Mouse (Mus musculus): ENCODE results near the gene Actl6b. TPM values are rescaled to one million over a fixed set of nuclear protein-coding genes. Genes with fewer than 3 reads are reported as not detected.

Actl6b gene
- polyA plus RNA-seq, 1 experiment = not detected

DNA sequence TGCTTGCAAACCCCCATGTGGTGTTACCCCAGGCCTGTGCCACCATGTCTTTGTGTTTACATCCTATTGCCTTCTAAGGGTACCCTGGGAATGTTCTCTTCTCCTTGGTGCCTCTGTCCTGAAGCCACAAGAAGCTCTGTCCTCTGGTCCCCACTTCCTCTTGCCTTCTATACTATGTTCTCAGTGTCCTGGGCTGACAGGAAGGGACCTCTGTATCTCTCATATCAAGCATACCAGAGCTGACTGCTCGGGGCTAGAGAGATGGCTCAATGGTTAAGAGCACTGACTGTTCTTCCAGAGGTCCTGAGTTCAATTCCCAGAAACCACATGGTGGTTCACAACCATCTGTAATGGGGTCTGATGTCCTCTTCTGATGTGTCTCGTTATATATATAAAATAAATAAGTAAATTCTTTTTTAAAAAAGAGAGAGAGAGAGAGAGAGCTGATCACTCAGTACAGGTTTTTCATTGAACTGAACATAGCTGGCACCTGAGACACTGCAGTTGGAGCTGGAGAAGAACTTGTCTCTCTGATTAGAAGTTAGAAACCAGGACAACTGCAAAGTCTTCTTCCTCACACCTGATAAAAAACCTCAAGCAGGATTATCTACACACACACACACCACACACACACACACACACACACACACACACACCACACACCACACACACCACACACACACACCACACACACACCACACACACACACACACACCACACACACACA is 44.9 kb downstream of the Actl6b start:
- Histone ChIP-seq H3K4me1 (peaks cover 63% of the 10 kb centered on the region), H3K36me3 (replicated peaks; ENCODE audit: low read length) (peaks cover 16% of the 10 kb centered on the region), H3K9me3 (no peaks in the 10 kb centered on the region), H3K27me3 (replicated peaks) (no peaks in the 10 kb centered on the region), H3K4me3 (replicated peaks) (peak overlapping the region; percentile 62)
- TF ChIP-seq FLI1 (IDR thresholded peaks at IDR 0.05; ENCODE audit: low read length) (no peak), GATA1 (IDR thresholded peaks at IDR 0.05; ENCODE audit: borderline replicate concordance, low read length) (no peak)

DNA sequence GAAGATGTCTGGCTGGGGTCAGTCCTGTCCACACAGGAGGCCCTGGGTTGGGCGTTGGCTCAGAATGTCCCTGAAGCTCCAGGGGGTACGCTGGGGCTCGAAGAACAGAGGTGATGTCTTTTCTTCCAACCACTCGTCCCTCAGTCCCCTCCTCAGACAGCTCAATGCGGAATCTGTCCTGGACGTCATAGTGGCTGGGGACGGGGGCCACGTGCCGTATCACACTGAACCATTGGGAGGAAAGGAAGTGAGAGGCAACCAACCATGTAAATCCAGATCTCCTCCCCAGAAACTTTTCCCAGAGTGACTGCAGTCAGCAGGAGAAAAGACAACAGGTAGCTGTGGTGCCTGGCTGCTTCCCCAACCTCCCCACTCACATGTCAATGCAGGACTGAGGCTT is 46.3 kb downstream of the Actl6b start:
- Histone ChIP-seq H3K36me3 (replicated peaks; ENCODE audit: low read length) (peaks cover 19% of the 10 kb centered on the region), H3K4me3 (replicated peaks) (peak overlapping the region; percentile 96), H3K27me3 (replicated peaks) (no peaks in the 10 kb centered on the region), H3K9me3 (no peaks in the 10 kb centered on the region), H3K4me1 (peaks cover 69% of the 10 kb centered on the region)
- no peak for TF ChIP-seq FLI1 (IDR thresholded peaks at IDR 0.05; ENCODE audit: low read length)
- no peak for TF ChIP-seq GATA1 (IDR thresholded peaks at IDR 0.05; ENCODE audit: borderline replicate concordance, low read length)

DNA sequence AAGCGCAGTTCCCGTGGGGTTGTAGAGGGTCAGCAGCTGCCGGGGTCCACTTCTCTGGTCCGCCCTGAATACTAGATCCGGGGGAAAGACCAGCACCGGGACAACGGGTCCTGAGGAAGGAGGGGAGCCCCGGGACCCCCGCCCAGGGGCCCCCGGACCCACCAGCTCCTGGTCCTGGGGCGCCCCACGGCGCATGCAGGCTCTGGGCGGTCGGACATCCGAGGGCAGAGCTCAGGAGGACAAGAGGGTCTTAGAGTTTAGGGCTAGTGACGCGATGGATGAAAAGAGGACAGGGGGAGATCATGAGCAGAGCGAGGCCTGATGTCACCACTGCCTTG is 46.9 kb downstream of the Actl6b start:
- TF ChIP-seq FLI1 (IDR thresholded peaks at IDR 0.05; ENCODE audit: low read length) (no peak), GATA1 (IDR thresholded peaks at IDR 0.05; ENCODE audit: borderline replicate concordance, low read length) (no peak)
- H3K4me3 ChIP-seq (replicated peaks) = peak overlapping the region; percentile 96
- H3K9me3 ChIP-seq = no peaks in the 10 kb centered on the region
- H3K27me3 ChIP-seq (replicated peaks) = no peaks in the 10 kb centered on the region
- H3K4me1 ChIP-seq = peaks cover 73% of the 10 kb centered on the region
- H3K36me3 ChIP-seq (replicated peaks; ENCODE audit: low read length) = peaks cover 20% of the 10 kb centered on the region

DNA sequence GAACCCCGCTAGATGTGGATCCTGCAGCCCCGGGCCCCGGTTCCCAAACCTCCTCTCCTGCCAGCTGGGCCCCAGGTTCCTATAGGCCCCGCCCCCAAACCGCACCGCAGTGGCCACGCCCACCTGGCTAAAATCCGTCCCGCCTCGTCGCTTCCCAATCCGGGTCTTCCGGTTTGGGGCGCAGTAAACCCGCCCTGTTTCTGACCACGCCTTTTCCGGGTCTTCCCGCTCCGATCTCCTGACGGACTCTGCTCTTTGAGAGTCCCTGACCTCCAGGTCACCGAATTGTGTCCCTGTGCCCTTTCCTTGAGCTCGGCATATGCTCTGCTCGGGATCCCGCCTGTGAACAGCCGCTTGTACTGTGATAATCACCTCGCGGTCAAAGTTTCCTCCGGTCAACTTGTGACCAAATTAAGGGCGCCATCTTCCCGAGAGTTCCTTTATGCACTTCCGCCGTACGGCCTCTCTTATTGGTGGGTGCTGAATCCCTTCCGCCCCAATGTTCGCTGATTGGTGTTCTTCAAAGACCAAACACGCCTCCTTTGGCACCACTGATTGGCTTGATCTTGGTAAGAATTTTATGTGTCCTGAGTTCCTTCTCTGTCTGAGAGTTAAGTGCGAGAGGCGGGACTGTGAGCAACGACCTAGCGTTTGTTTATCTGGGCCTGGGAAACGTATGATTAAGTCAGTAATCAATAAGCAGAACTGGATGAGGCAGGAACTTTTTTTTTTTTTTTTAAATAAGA is 47.5 kb downstream of the Actl6b start, which contains the start of gene Mospd3:
Gene Mospd3 (minus strand): TSS at position 440 of the 746 bp plus-strand sequence.
- peaks cover 75% of the 10 kb centered on the region for H3K4me1 ChIP-seq
- no peaks in the 10 kb centered on the region for H3K27me3 ChIP-seq (replicated peaks)
- H3K36me3 ChIP-seq (replicated peaks; ENCODE audit: low read length) = peaks cover 24% of the 10 kb centered on the region
- no peaks in the 10 kb centered on the region for H3K9me3 ChIP-seq
- peak within 1 kb of the TSS; percentile 96 for H3K4me3 ChIP-seq (replicated peaks)
- TF ChIP-seq FLI1 (IDR thresholded peaks at IDR 0.05; ENCODE audit: low read length) (peak; percentile 69; the same call in 1 of the 2 replicates), GATA1 (IDR thresholded peaks at IDR 0.05; ENCODE audit: borderline replicate concordance, low read length) (no peak)

DNA sequence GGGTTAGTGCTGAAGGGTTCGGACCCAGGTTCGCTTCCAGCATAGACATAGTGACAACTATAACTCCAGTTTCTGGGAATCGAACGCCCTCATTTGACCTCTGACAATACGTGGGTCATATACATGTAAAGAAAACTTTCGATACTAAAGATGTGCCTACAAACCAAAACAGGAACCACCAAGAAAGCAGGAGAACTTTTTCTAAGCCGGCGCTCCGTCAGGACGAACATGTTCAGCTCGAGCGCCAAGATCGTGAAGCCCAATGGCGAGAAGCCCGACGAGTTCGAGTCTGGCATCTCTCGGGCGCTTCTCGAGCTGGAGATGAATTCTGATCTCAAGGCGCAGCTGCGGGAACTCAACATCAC is 48.0 kb downstream of the Actl6b start:
- Histone ChIP-seq H3K36me3 (replicated peaks; ENCODE audit: low read length) (peaks cover 29% of the 10 kb centered on the region), H3K9me3 (no peaks in the 10 kb centered on the region), H3K4me3 (replicated peaks) (peak overlapping the region; percentile 96), H3K27me3 (replicated peaks) (no peaks in the 10 kb centered on the region), H3K4me1 (peaks cover 78% of the 10 kb centered on the region)
- no peak for TF ChIP-seq FLI1 (IDR thresholded peaks at IDR 0.05; ENCODE audit: low read length)
- no peak for TF ChIP-seq GATA1 (IDR thresholded peaks at IDR 0.05; ENCODE audit: borderline replicate concordance, low read length)

DNA sequence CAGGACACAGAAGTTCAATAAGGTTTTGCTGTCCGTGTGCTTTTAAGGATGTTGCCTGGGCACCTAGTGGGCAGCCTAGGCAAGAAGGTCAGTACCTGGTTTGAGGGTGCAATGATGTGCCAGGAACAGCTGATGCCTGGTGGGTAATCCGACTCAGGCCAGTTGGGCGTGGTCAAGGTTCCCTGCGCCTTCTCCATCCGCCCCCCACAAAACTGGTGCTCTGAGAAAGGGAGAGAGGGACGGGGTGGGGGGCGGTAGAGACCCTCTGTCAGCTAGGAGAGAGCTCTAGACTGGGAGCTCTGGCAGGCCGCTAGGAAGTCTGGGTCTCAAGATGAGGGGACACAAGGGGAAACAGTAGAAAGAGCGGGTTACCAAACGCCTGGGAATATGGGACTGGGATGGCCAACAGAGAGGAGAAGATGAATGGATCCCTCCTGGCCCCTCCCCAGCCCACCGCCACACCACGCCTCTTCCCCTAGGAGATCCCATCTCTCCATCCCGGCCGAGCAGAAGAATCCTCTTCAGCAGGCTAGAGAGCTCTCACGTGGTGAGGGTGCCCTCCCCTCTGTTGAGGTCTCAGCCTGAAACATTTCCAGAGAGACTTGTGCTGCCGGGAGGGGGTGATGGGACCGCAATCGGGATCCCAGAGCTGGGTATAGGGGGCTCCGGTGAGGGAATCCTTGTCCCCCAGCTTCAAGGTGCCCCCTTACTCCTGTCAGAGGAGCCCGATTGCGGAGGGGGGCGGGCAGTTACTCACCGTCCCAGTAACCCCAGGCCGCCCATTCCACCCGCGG is 54.7 kb downstream of the Actl6b start:
- TF ChIP-seq GATA1 (IDR thresholded peaks at IDR 0.05; ENCODE audit: borderline replicate concordance, low read length) (no peak), FLI1 (IDR thresholded peaks at IDR 0.05; ENCODE audit: low read length) (no peak)
- H3K36me3 ChIP-seq (replicated peaks; ENCODE audit: low read length) = peaks cover 41% of the 10 kb centered on the region
- H3K9me3 ChIP-seq = no peaks in the 10 kb centered on the region
- peaks cover 48% of the 10 kb centered on the region for H3K4me1 ChIP-seq
- H3K4me3 ChIP-seq (replicated peaks) = no peak overlapping the region
- H3K27me3 ChIP-seq (replicated peaks) = peaks cover 4% of the 10 kb centered on the region

DNA sequence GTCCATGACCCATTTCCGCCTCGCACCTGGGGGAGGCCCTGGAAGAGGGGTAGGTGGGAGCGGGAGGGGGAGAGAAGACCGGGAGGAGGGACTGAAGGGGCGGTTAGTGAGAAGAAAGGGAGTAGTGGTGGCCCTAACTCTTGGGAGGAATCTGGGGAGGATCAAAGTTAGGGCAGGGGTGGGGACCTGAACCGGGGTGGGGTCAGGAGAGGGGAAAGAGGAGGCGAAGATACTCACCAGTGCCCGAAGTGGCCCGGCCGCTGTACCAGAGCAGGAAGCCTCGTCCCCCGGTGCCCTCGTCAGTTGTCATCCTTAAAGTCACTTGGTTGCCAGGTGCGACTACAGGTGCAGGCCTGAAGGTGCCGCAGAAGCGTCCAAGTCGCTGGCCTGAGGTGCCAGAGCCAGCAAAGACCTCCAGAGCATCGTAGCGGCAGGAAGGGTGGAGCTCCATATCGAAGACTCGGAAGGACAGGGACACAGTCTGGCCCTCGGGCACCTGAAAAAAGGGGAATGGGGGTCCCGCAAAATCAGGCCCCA is 55.4 kb downstream of the Actl6b start:
- peaks cover 46% of the 10 kb centered on the region for H3K36me3 ChIP-seq (replicated peaks; ENCODE audit: low read length)
- H3K4me3 ChIP-seq (replicated peaks) = no peak overlapping the region
- peaks cover 48% of the 10 kb centered on the region for H3K4me1 ChIP-seq
- TF ChIP-seq FLI1 (IDR thresholded peaks at IDR 0.05; ENCODE audit: low read length) (no peak), GATA1 (IDR thresholded peaks at IDR 0.05; ENCODE audit: borderline replicate concordance, low read length) (no peak)
- H3K27me3 ChIP-seq (replicated peaks) = peaks cover 5% of the 10 kb centered on the region
- H3K9me3 ChIP-seq = no peaks in the 10 kb centered on the region

DNA sequence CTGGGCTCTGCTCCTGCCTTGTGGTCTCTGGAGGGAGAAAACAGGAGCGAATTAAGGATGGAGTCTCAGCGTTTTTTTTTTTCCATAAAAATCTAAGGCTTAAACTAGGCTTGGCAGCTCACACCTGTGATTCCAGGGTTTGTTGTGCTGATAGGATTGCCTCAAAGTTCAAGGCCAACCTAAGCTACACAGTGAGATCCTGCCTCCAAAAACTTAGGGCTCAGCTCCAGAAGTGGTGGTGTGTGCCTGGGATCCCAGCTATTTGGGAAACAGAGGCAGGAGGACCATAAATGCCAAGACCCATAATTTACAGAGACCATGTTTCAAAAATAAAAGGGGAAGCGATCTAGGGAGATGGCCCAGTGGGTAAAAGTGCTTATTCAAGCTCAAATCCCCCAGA is 56.0 kb downstream of the Actl6b start:
- Histone ChIP-seq H3K27me3 (replicated peaks) (peaks cover 5% of the 10 kb centered on the region), H3K4me3 (replicated peaks) (no peak overlapping the region), H3K4me1 (peaks cover 45% of the 10 kb centered on the region), H3K9me3 (no peaks in the 10 kb centered on the region), H3K36me3 (replicated peaks; ENCODE audit: low read length) (peaks cover 41% of the 10 kb centered on the region)
- TF ChIP-seq FLI1 (IDR thresholded peaks at IDR 0.05; ENCODE audit: low read length) = no peak
- TF ChIP-seq GATA1 (IDR thresholded peaks at IDR 0.05; ENCODE audit: borderline replicate concordance, low read length) = no peak

DNA sequence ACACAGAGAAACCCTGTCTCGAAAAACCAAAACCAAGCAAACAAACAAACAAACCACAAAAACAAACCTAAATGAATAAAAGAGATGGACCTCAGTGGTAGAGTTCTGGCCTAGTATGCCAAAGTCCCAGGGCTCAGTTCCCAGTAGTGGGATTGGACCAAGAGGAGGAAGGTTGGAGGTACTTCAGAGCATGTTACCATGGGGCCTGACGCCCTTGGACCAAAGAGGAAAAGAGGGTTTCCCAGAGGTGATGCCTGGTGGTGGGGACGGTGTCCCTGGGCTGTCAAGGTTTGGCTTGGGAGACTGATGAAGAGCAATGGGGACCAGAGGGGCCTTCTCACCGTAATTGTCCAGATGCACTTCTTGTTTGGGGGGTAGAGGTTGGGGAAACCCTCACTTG is 56.7 kb downstream of the Actl6b start:
- no peaks in the 10 kb centered on the region for H3K9me3 ChIP-seq
- TF ChIP-seq GATA1 (IDR thresholded peaks at IDR 0.05; ENCODE audit: borderline replicate concordance, low read length) (no peak), FLI1 (IDR thresholded peaks at IDR 0.05; ENCODE audit: low read length) (no peak)
- peaks cover 5% of the 10 kb centered on the region for H3K27me3 ChIP-seq (replicated peaks)
- H3K4me1 ChIP-seq = peaks cover 42% of the 10 kb centered on the region
- peaks cover 39% of the 10 kb centered on the region for H3K36me3 ChIP-seq (replicated peaks; ENCODE audit: low read length)
- no peak overlapping the region for H3K4me3 ChIP-seq (replicated peaks)

All from megakaryocyte, embryonic 14.5 days (primary cell).